Mouse (Mus musculus): Measurements from ENCODE around the gene Mamdc2.
A peak's percentile ranks its signal among the peaks of the same experiment; 100 is the strongest.

The Mamdc2 gene

DNA sequence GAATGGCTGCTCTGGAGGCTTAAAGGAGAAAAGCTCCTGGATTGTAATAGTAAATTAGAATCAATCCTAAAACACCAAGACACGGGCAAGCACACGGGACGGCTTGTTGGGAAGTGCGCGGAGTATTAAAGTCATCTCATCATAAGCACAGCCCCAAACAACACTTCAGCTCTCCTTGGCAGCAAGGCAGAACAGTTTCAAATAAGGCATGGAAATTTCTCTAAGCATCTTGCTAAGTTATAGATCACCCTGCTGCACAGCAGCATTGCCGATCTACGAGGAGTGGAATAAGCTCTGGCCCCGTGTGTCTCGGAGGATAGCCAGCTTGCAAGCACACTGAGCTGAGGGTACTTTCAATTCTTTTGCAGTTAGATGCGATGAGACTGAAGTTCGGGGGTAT is 13.8 kb downstream of the Mamdc2 start:
- no peak for DNase-seq

GRCm38 (mm10) chr19:23417668-23418067 is 30.6 kb downstream of the Mamdc2 start:
- no peak for DNase-seq

GRCm38 (mm10) chr19:23410800-23411199 is 37.4 kb downstream of the Mamdc2 start:
- DNase-seq = no peak

GRCm38 (mm10) chr19:23410328-23410727 is 37.9 kb downstream of the Mamdc2 start:
- no peak for DNase-seq

DNA sequence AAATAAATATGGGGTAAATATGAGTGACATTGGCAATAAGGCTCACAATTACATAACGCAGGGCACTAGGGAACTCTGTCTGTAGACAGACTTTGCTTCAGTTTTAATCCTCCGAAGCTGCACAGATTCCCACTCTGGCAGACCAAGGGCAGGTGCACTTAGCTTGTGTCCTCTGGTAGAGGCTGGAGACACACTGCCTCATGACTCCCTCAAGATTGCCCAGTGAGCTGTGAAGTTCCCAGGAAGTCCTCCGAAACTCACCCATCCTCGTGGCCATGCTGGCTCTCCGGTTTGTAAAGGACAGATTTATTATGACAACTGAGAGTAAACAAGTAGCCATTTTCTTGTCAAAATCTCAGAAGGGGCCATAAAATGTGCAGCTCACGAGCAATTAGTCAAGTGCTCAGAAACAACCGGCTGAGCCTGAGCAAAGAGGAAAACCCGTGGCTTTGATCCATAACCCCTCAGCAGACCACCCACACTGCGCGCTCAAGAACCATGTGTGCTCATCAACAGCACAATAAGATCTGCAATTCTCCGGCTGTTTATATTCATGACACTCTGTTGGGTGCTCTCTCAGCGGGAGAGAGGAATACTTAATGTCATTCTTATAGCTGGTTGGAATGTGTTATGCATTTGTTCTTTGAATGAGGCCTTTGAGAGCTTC is 46.6 kb downstream of the Mamdc2 start:
- DNase-seq = no peak

GRCm38 (mm10) chr19:23400485-23400884 is 47.8 kb downstream of the Mamdc2 start:
- peak in 1 of 2 experiments; percentile 25 for DNase-seq

DNA sequence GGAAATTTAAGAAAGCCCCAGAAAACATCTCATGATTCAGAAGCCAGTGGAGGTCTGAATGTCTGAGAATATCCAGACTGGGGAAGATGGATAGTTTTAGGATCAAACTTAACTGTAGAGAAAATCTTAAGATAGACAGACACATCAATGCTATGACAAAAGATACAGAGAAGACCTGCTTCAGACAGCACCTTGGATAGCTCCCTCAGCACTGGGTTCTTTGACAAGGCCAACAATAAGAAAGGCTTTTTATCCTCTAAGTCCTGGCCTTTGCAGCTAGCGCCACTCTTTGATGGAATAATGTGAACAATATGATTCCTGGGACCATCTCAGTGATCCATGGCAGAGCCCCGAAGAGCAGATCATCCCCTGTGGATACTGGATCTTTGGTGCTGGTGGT is 52.3 kb downstream of the Mamdc2 start:
- DNase-seq = no peak

DNA sequence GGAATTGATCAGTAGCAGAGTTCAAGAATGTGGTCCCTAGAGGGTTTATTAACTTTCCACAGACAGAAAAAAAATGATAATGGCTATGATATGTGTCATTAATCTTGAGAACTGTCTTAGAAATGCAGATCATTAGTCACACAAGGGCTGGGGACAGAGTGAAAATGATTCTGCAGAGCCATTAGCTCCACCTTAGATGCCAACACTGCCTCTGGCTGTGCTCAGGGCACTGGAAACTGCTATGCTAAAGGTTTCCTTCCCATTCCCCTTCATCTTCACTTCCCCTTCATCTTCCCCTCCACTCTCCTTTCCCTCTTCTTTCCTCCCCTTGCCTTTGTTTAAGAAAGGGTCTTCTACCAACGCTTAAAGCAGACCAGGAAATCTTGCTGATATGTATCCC is 53.6 kb downstream of the Mamdc2 start:
- no peak for DNase-seq

DNA sequence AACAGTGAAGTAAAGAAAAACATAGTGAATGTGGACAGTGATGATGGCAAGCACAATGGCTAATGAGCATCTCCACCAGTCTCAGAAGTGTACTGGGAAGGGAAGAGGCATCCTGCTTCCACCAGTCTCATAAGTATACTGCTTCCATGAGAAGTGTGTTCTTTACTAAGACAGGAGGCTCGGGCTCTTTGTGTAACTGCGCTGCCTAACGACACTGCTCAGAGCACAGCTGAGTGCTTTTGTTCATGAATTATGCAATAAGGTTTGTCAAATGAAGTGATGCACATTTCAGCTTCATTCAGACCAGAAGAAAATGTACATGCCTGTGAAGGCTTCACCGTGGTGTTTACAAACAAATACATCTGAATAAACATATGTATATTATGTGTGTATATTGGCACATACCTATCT is 59.4 kb downstream of the Mamdc2 start:
- no peak for DNase-seq

GRCm38 (mm10) chr19:23388083-23388861 is 60.0 kb downstream of the Mamdc2 start:
- DNase-seq = no peak

DNA sequence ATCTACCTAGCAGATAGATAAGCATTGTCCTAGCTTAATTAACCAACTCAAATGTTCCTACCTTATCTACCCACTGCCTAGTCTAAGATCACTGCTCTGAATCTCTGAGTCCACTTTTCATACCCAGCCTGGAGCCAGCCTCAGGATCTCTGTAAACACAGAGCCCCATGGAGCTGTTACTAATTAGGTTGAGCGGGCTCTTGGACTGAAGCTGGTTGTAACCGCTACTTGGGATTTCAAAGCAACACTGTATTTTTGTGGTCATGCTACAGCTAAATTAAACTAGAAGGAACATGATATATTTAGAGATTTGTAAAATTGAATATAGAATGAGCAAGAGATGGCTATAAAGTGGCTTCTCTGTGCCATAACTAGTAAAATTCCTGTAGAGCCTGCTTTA is 65.8 kb downstream of the Mamdc2 start:
- DNase-seq = no peak

DNA sequence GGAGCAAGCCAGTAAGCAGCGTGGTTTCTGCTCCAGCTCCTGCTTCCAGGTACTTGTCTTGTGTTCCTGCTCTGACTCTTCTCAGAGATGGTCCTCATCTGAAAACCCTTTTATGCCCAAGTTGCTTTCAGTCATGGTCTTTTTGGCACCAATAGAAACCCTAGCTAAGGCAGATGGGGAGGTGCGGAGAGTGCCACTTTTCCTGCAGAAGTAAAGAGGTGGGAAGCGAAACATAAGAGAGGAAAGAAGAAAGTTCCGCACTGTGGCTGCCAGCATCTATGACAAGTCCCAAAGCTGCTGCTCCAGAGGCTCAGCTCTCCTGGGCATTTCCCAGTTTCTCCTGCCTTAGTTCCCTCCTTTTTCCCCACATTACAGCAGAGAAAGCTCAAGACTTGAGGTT is 67.3 kb downstream of the Mamdc2 start:
- no peak for DNase-seq

DNA sequence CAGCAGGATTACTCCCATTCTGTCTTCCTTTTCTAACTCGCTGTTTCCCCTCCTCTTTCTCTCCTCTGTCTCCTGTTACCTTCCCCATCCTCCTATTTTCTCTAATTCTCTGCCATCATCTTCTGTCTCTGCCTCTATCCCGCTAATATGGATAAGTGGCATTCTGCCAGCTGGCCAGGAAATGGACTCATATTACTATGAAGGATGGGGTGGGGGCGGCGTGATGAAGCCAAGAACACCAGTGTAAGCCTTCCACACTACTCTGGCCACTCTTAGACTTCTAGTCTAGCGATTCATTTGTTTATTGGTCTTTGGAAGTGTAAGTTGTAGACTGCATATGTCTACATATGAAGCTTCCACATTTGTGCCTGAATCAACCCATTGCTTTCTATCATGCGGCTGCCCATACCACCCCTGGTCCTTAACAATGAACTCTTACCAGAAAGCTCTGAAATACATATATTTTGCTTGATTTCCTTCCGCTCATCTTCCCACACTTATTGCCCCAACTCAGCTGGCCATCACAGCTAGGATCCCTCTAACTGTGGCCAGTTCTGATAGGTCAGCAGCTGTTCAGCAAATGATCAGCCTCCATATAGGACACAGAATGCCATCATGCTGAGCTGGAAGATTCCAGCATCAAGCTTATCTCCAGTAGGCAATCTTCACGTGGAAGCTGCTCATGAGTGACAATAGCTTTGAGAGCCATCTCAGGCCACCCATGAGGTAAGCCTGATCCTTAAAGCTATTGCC is 68.3 kb downstream of the Mamdc2 start:
- no peak for DNase-seq

DNA sequence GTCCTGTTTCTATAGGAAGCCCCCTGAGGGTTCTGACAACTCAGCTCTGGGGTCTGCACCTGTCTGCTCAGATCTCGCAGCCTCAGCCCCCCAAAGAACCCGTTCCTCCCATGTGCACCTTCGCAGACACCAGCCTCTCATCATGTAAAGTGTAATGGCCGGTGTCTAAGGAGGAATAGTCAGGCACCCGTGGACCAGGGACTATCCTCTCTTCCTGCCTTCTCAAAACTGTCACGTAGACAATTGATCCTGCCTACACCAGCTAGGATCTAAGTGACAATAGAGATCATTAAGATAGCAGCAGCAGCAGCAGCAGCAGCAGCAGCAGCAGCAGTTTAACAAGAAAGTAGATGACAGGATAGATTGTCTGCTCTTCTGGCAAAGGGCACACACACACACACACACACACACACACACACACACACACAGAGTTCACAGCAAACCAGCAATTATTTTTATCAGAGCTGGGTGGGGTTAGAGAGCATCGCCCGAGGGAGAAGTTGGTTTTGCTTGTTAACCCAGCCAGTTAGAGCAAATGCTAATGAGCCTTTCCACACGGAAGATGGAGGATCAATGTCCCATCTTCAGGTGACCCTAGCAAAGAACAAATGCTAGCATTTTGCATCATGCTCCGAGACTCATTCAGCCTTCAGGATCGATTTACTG is 71.6 kb downstream of the Mamdc2 start:
- DNase-seq = no peak

DNA sequence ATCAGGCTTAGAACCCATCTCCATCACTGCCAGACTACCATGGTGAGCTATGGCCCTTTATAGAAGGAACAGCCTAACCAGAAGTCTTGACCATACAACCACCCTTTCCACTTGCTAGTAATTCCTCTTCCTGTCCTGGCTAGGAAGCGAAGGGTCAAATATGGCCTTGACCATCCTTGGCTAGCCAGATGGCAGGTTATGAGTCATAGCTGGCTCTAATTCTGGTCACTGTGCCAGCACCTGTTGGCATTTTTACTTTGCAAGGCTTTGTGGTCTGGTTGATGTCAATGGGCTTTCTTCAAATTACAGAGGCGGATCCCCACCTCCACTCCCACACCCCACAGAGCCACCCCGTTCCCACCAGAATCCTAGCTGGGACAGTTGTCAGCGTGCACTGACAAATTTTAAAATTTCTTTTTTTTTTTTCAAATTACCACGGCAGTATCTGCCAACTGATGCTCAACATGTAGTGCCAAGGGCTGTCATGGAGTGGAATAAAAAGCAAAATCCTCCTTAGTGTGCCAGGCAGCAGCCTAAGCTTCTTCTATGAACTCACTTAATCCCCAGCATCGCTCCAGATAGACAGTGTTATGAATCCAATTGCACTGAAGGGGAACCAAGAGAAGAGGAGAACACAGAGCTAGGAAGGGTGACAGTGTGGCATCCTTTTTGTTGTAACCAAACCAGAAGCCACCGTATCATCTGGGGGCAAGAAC is 73.1 kb downstream of the Mamdc2 start:
- DNase-seq = peak; percentile 91 to 92

DNA sequence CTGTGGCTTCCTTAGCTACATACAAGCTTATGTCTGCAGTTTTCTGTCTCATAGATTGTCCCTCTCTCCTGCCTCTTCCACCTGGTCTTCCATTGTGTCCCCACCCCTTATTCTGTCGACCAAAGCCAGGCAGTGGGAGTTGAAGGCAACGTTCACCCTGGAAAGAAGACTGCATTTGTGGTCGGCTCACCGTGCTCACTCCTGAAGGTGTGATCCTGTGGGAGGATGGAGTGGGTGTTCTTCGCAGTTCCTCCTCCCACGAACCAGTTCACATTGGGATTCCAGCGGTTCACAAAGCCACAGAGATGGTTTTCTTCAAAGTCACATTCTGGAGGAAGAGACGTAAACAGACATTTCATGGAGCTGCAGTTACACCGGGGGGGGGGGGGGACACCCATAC is 74.5 kb downstream of the Mamdc2 start:
- peak in 1 of 2 experiments; percentile 20 for DNase-seq

GRCm38 (mm10) chr19:23373287-23373686 is 75.0 kb downstream of the Mamdc2 start:
- DNase-seq = peak; percentile 46 to 68

DNA sequence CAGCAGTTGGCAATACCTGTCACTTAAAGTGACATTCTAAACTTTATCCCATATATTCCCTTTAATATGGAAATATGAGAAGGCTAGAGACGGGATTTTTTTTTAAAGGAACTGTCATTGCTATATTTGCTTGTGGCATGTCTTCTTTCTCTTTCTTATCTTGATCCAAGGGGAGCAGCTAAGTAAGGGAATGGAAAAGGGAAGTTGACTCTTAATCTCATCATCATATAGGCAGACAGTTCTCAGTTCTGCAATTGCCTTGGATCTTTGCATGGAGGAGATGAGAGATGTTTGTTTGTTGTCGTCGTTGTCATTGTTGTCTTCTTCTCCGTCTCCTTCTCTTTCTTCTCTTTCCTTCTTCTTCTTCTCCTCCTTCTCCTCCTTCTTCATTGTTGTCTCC is 79.0 kb downstream of the Mamdc2 start:
- DNase-seq = no peak

DNA sequence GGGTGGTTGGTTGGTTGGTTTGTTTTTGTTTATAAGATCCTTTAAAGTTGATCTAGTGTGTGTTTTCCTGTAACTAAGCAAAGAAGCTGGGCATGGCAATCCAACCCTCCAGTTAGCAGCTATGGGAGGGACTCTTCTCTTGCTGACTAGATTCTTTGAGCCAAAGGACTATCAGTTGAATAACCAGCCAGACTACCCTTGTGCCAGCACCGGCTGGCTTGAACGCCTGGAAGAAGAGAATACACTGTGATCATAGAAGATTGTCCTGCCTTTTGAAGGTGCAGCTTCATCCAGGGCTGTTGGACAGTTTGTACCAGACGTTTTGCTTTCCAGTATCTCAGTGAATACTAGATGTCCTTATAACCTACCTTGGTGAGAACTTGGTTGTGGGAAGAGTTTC is 86.2 kb downstream of the Mamdc2 start:
- peak in 1 of 2 experiments; percentile 21 for DNase-seq

DNA sequence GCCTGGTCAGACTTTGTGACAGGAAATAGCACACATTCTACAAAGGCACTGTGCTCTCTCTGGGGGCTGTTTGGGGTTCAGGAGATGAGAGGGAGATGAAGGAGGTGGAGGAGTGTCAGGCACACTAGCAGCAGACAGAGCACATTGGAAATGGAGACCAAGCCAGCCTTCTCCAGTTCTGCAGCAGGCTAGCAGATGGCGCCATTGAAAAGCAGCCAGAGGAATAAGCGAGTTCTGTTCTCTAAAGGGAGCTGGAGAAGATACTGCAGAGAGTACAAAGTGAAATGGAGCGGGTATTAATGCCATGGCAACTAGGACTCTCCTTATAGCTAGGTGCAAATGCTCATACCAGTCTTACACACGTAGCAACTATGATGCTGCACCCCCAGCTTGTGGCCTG is 87.1 kb downstream of the Mamdc2 start:
- DNase-seq = peak; percentile 87 to 93

- DNase-seq = no peak
Observed at GRCm38 (mm10) chr19:23360536-23360935, 87.7 kb downstream of the Mamdc2 start.

DNA sequence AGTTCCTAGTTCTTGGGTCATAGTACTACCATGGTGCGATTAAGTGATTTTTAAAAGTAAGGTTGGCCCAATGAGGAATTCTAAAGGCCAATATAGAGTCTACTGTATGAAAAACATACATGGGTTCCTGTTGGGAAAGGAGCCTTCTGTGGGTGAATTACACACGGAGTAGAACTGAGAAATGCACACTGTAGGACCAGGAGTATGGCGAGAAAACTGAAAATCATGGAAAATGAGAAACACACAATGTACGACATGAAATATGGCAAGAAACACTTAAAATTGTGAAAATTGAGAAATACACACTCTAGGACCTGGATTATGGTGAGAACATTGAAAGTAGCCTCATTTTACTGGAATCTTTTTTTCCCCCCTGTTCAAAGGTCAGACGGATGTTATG is 91.0 kb downstream of the Mamdc2 start:
- no peak for DNase-seq

GRCm38 (mm10) chr19:23354738-23355137 is 93.5 kb downstream of the Mamdc2 start:
- DNase-seq = no peak
